Mouse (Mus musculus) heart, embryonic 15.5 days (tissue): Measurements from ENCODE around the gene Auts2. TPM values are rescaled to one million over a fixed set of nuclear protein-coding genes. Genes with fewer than 3 reads are reported as not detected.

Source experiments
- ATAC-seq: fragments of 200-750 bp; cut with Nextera tagmentation; replicated peaks from 2 replicates; pipeline ENCODE4 v1.8.0; 2017; ENCODE audit warnings: low read depth, moderate TSS enrichment; ENCODE audit not compliant: insufficient number of reproducible peaks, insufficient read depth, low FRiP score
- H3K27ac ChIP-seq: fragments of 300-500 bp; sonication (generic); 2 replicates; pipeline ENCODE4 v1.5.1; 2015; ENCODE audit warnings: mild to moderate bottlenecking, inconsistent platforms
- H3K27me3 ChIP-seq: fragments of 300-500 bp; sonication (generic); 2 replicates; pipeline ENCODE4 v1.6.1; 2015; ENCODE audit warnings: inconsistent platforms
- H3K36me3 ChIP-seq: fragments of 300-500 bp; sonication (generic); 2 replicates; pipeline ENCODE4 v1.6.1; 2015; ENCODE audit warnings: mild to moderate bottlenecking, inconsistent platforms
- H3K4me1 ChIP-seq: fragments of 300-500 bp; sonication (generic); replicated peaks from 2 replicates; pipeline ENCODE4 v1.6.1; 2015; ENCODE audit warnings: inconsistent platforms
- H3K4me2 ChIP-seq: fragments of 300-500 bp; sonication (generic); 2 replicates; pipeline ENCODE4 v1.6.1; 2015; ENCODE audit warnings: inconsistent platforms, mild to moderate bottlenecking, moderate library complexity
- H3K4me3 ChIP-seq: fragments of 300-500 bp; sonication (generic); 2 replicates; pipeline ENCODE4 v1.5.1; 2015; ENCODE audit warnings: mild to moderate bottlenecking, inconsistent platforms
- H3K9ac ChIP-seq: fragments of 300-500 bp; sonication (generic); 2 replicates; pipeline ENCODE4 v1.6.1; 2015; ENCODE audit warnings: mild to moderate bottlenecking, inconsistent platforms
- H3K9me3 ChIP-seq: fragments of 300-500 bp; sonication (generic); replicated peaks from 2 replicates; pipeline ENCODE4 v1.6.1; 2016; ENCODE audit warnings: inconsistent platforms
- WGBS: fragments of 180-500 bp; shearing (Covaris S2); methylation state at CpG from one replicate; pipeline ENCODE4 v1.1.7; 2015; ENCODE audit warnings: mixed read lengths; 5-methylcytosine and 5-hydroxymethylcytosine counted together
- polyA plus RNA-seq: library from polyadenylated mRNA; unstranded; fragments of >200 nt; fragmentation: Nextera tagmentation; extraction: Ambion mirVana; gene quantifications from 2 replicates; pipeline ENCODE4 v1.2.1, GENCODE M21; 2015

Auts2 gene
- polyA plus RNA-seq, 1 experiment from 2014 or later: 12.9 TPM

GRCm38 (mm10) chr5:132540841-132541311, 2.3 kb downstream of the Auts2 start:
- H3K4me2 ChIP-seq: peak overlapping the region; percentile 96
- peak overlapping the region; percentile 87 for H3K4me3 ChIP-seq
- 8% methylated on average over 7 of the region's 7 CpGs for WGBS
- peaks cover 16% of the 10 kb centered on the region for H3K4me1 ChIP-seq
- no peaks in the 10 kb centered on the region for H3K9me3 ChIP-seq
- H3K27me3 ChIP-seq: peaks cover 3% of the 10 kb centered on the region; the same call in 1 of the 2 replicates
- no peak overlapping the region for H3K27ac ChIP-seq
- ATAC-seq: no peak
- H3K36me3 ChIP-seq: no peaks in the 10 kb centered on the region
- peak overlapping the region; percentile 77 for H3K9ac ChIP-seq

- no peaks in the 10 kb centered on the region for H3K9me3 ChIP-seq
- H3K4me2 ChIP-seq: no peak overlapping the region
- H3K4me3 ChIP-seq: no peak overlapping the region
- H3K36me3 ChIP-seq: no peaks in the 10 kb centered on the region
- WGBS: 79% methylated on average over 4 of the region's 4 CpGs
- H3K27me3 ChIP-seq: no peaks in the 10 kb centered on the region
- peaks cover 11% of the 10 kb centered on the region for H3K4me1 ChIP-seq
- no peak overlapping the region for H3K9ac ChIP-seq
- ATAC-seq: no peak
- H3K27ac ChIP-seq: no peak overlapping the region
These were observed 5.7 kb downstream of the Auts2 start for GRCm38 (mm10) chr5:132537475-132537874.

DNA sequence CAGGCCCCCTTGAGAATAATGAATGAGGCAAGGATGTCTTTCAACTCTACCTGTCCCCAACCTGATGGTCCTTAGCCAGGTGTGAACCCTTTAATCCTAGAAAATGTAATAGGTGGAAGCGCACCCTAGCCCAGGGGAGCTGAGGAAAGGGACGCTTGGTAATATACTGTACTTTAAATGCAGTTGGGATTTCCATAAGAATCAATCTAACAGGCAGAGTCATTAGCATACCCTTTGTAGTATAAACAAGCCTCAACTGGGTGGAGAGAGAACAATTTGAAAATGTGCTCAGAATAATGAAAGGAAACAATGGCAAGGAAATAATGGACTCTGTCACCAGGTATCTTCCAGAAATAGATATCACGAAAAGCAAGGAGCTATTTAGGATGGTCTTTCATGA, 16.7 kb downstream of the Auts2 start:
- no peaks in the 10 kb centered on the region for H3K36me3 ChIP-seq
- H3K9me3 ChIP-seq: no peaks in the 10 kb centered on the region
- no peak overlapping the region for H3K4me3 ChIP-seq
- H3K4me1 ChIP-seq: peaks cover 25% of the 10 kb centered on the region
- no peak overlapping the region for H3K27ac ChIP-seq
- no peak overlapping the region for H3K4me2 ChIP-seq
- no peak for ATAC-seq
- no peaks in the 10 kb centered on the region for H3K27me3 ChIP-seq
- 81% methylated on average over 3 of the region's 3 CpGs for WGBS
- no peak overlapping the region for H3K9ac ChIP-seq

GRCm38 (mm10) chr5:132521358-132521873, 21.7 kb downstream of the Auts2 start:
- Histone ChIP-seq H3K9ac (no peak overlapping the region), H3K4me2 (no peak overlapping the region), H3K27me3 (no peaks in the 10 kb centered on the region), H3K27ac (no peak overlapping the region), H3K9me3 (no peaks in the 10 kb centered on the region), H3K4me1 (peaks cover 26% of the 10 kb centered on the region), H3K4me3 (no peak overlapping the region), H3K36me3 (no peaks in the 10 kb centered on the region)
- 68% methylated on average over 12 of the region's 12 CpGs for WGBS
- ATAC-seq: no peak

DNA sequence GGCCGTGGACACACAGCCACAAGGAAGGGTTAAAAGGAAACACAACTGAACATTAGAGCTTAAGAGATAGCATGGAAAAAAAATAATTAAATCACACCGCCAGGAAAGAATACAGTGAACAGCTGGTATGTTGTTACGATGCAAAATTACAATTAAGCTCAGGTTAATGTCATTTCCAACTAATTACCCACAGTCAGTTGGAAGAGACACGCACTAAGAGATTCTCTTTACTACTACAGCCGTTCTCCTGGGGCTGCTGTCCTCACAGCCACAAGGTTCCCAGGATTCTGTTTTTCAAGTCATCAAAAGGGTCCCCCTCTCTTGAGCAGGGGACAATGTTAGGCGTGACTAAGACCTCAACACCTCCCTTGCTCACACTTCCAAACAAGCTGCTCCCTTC, 25.3 kb downstream of the Auts2 start:
- no peak overlapping the region for H3K9ac ChIP-seq
- no peaks in the 10 kb centered on the region for H3K36me3 ChIP-seq
- no peak for ATAC-seq
- no peaks in the 10 kb centered on the region for H3K27me3 ChIP-seq
- H3K9me3 ChIP-seq: no peaks in the 10 kb centered on the region
- 70% methylated on average over 6 of the region's 6 CpGs for WGBS
- H3K4me2 ChIP-seq: no peak overlapping the region
- H3K4me1 ChIP-seq: peaks cover 47% of the 10 kb centered on the region
- no peak overlapping the region for H3K27ac ChIP-seq
- no peak overlapping the region for H3K4me3 ChIP-seq

DNA sequence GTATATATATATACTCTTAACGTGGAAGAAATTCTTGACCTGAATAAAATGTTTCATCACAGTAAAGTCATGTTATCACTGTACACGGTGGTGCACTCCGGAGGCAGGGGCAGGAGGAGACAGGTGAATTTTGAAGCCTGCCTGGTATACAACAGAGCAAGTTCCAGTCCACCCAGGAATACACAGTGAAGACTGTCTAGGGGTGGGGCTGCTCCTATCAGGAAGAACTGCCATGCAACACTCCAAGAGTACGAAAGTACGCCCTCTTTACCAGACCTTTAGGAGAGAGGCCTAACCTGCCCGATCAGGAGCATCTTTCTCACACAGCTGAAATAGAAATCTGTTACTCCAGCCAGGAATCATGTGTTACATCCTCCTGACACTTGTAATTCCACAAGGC, 28.6 kb downstream of the Auts2 start:
- H3K27ac ChIP-seq: no peak overlapping the region
- no peaks in the 10 kb centered on the region for H3K36me3 ChIP-seq
- H3K9me3 ChIP-seq: no peaks in the 10 kb centered on the region
- H3K4me2 ChIP-seq: 0 out of 2 replicates have a peak overlapping the region, but pooled peaks have one; percentile 1
- ATAC-seq: no peak
- peaks cover 30% of the 10 kb centered on the region for H3K4me1 ChIP-seq
- no peak overlapping the region for H3K9ac ChIP-seq
- 52% methylated on average over 6 of the region's 6 CpGs for WGBS
- H3K4me3 ChIP-seq: no peak overlapping the region
- H3K27me3 ChIP-seq: no peaks in the 10 kb centered on the region

DNA sequence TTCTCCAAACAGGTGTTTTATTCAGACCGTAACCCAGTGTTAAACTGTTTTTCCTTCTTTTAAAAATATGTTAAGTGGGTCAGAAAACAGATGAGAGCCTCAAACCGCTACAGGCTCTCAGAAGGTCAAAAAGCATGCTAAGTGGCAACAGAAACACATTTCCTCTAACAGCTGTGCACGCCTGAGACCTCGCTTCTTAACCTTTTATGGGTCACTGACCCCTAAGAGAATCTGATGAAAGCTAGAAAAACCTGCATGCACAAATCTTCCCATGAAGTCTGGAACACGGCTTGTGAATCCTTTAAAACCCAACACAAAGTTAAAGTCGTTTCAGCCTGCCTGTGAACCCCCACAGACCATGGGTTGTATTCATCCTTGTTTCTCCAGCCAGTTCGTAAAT, 29.9 kb downstream of the Auts2 start:
- no peaks in the 10 kb centered on the region for H3K9me3 ChIP-seq
- no peak overlapping the region for H3K27ac ChIP-seq
- H3K4me2 ChIP-seq: no peak overlapping the region
- ATAC-seq: no peak
- 71% methylated on average over 7 of the region's 7 CpGs for WGBS
- H3K4me1 ChIP-seq: peaks cover 28% of the 10 kb centered on the region
- H3K4me3 ChIP-seq: no peak overlapping the region
- H3K9ac ChIP-seq: no peak overlapping the region
- H3K36me3 ChIP-seq: no peaks in the 10 kb centered on the region
- no peaks in the 10 kb centered on the region for H3K27me3 ChIP-seq

DNA sequence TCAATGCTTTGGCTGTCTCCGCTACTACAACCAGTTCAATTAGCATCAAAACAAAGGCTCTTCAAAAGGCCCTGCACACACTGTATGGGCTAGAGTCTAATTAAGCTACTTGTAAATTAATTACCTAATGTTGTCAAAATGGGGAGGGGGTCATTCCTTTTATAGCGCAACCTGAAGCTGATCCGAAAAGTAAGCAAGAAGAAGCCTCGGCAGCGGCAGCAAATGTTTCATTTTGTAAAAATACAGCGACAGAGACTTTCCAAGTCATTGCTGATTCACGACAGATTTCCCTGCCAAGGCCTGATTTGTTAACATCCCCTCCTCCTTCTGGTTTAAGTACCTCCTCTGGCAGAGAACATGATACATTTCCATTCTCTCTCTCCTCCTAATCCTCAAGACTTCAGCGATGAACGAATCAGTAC, 33.7 kb downstream of the Auts2 start:
- Histone ChIP-seq H3K4me3 (no peak overlapping the region), H3K4me2 (no peak overlapping the region), H3K9me3 (no peaks in the 10 kb centered on the region), H3K27ac (no peak overlapping the region), H3K9ac (no peak overlapping the region), H3K27me3 (no peaks in the 10 kb centered on the region), H3K36me3 (no peaks in the 10 kb centered on the region), H3K4me1 (peaks cover 19% of the 10 kb centered on the region)
- 52% methylated on average over 9 of the region's 9 CpGs for whole genome bisulfite sequencing
- no peak for ATAC-seq

GRCm38 (mm10) chr5:132504893-132505292, 38.3 kb downstream of the Auts2 start:
- no peaks in the 10 kb centered on the region for H3K36me3 ChIP-seq
- no peak overlapping the region for H3K9ac ChIP-seq
- H3K4me2 ChIP-seq: no peak overlapping the region
- H3K4me1 ChIP-seq: peaks cover 8% of the 10 kb centered on the region
- 90% methylated on average over 1 of the region's 1 CpGs for WGBS
- H3K27ac ChIP-seq: no peak overlapping the region
- H3K4me3 ChIP-seq: no peak overlapping the region
- no peaks in the 10 kb centered on the region for H3K9me3 ChIP-seq
- no peak for ATAC-seq
- H3K27me3 ChIP-seq: no peaks in the 10 kb centered on the region

- H3K4me3 ChIP-seq: no peak overlapping the region
- ATAC-seq: no peak
- H3K4me2 ChIP-seq: no peak overlapping the region
- H3K9ac ChIP-seq: no peak overlapping the region
- H3K9me3 ChIP-seq: no peaks in the 10 kb centered on the region
- WGBS: 92% methylated on average over 2 of the region's 2 CpGs
- peaks cover 3% of the 10 kb centered on the region for H3K4me1 ChIP-seq
- H3K36me3 ChIP-seq: no peaks in the 10 kb centered on the region
- no peaks in the 10 kb centered on the region for H3K27me3 ChIP-seq
- no peak overlapping the region for H3K27ac ChIP-seq
These were observed 39.7 kb downstream of the Auts2 start for GRCm38 (mm10) chr5:132503431-132503830.

GRCm38 (mm10) chr5:132502036-132502435, 41.1 kb downstream of the Auts2 start:
- Histone ChIP-seq H3K27ac (no peak overlapping the region), H3K4me2 (no peak overlapping the region), H3K4me3 (no peak overlapping the region), H3K4me1 (peaks cover 3% of the 10 kb centered on the region), H3K9me3 (no peaks in the 10 kb centered on the region), H3K36me3 (no peaks in the 10 kb centered on the region), H3K9ac (no peak overlapping the region), H3K27me3 (no peaks in the 10 kb centered on the region)
- 38% methylated on average over 5 of the region's 5 CpGs for WGBS
- no peak for ATAC-seq

GRCm38 (mm10) chr5:132500817-132501231, 42.3 kb downstream of the Auts2 start:
- H3K27me3 ChIP-seq: no peaks in the 10 kb centered on the region
- no peak for ATAC-seq
- H3K4me3 ChIP-seq: no peak overlapping the region
- WGBS: 25% methylated on average over 3 of the region's 3 CpGs
- H3K27ac ChIP-seq: no peak overlapping the region
- no peak overlapping the region for H3K4me2 ChIP-seq
- peaks cover 3% of the 10 kb centered on the region for H3K4me1 ChIP-seq
- H3K9ac ChIP-seq: no peak overlapping the region
- no peaks in the 10 kb centered on the region for H3K9me3 ChIP-seq
- no peaks in the 10 kb centered on the region for H3K36me3 ChIP-seq
